Mouse (Mus musculus): ENCODE measurements at regions not wholly inside any gene's neighbourhood (a gene's known extent, or its start where the extent isn't known, plus 50 kb on each side); places are given as distances from the start of the nearest gene placed in this dataset.

- TF ChIP-seq POLR2A (IDR thresholded peaks at IDR 0.05; ENCODE audit: low read depth, low read length) (no peak), CTCF (IDR thresholded peaks at IDR 0.05; ENCODE audit: extremely low read depth, insufficient read depth, insufficient read length, insufficient replicate concordance) (no peak)
Observed at GRCm38 (mm10) chr8:35240884-35241283, 524.7 kb upstream of the Gm19410 start.
